Mouse (Mus musculus): ENCODE results near the gene Nek9. TPM values are rescaled to one million over a fixed set of nuclear protein-coding genes. Genes with fewer than 3 reads are reported as not detected.
A peak's percentile ranks its signal among the peaks of the same experiment; 100 is the strongest.

The Nek9 gene
- total RNA-seq, 1 experiment from 2014 or later, result 31.6 TPM

DNA sequence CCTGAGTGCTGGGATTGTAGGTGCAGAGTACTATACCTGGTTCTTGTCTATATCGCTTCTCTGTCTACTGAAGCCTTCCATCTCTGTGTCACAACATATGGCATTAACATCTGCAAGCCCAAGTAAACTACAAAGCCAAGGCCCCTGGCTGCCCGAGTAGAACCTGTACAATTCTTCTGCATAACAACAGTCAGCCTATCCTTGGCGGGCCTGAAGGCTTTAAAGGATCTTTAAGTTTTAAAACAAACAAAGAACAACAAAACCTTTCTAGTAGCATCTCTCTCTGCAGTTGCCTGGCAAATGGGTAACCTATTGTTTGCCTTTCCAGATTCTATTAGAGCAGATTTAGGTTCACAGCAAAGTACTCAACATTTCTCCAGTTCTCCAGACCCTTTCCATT is 14.9 kb upstream of the Nek9 start:
- ATAC-seq (replicated peaks in 1 of 2; ENCODE audit: insufficient read depth in 1 of 2, low FRiP score in 2 of 2, low TSS enrichment in 1 of 2, low read depth in 1 of 2, poor library complexity in 2 of 2, severe bottlenecking in 2 of 2), result no peak

DNA sequence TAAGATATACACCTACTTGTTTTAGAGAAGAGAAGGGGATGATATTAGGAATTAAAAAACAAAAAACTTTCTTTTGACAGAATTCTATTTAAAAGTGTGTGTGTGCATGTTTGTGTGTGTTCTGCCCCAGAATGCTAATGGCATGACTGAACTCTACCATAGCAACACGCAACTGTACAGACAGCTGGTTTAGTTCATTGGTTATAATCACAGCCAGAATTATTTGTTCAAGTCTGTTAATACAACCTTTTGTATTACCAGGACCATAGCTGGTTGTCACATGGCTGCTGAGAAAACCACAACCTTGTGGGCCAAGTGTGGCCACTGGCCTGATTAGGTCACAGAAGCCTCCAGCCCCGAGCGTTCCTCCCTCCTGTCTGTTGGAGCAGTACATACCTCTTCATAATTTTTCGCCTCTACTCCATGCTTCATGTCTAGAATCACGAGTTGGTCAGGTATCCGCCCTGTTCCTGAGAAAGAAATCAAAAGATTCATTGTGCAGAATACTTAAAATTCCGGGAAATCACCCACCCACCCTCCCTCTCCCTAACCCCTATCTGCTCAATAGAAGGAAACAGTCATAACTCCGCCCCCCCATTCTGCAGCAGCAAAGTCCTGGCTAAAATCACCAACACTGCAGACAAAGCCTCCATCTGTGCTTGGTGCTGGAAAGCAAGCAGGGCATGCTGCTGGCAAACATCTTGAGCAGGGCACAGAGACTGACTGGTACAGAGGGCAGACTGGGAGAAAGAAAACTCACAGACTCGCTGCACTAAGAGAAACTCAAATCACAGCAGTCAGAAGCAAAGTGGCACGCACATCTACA is 11.5 kb upstream of the Nek9 start:
- no peak for ATAC-seq (replicated peaks in 1 of 2; ENCODE audit: insufficient read depth in 1 of 2, low FRiP score in 2 of 2, low TSS enrichment in 1 of 2, low read depth in 1 of 2, poor library complexity in 2 of 2, severe bottlenecking in 2 of 2)

- peak; percentile 42 to 66; a peak in 1 of 4 replicates for ATAC-seq (replicated peaks in 1 of 2; ENCODE audit: insufficient read depth in 1 of 2, low FRiP score in 2 of 2, low TSS enrichment in 1 of 2, low read depth in 1 of 2, poor library complexity in 2 of 2, severe bottlenecking in 2 of 2)
These were observed 9.2 kb upstream of the Nek9 start for GRCm38 (mm10) chr12:85348338-85348737.

DNA sequence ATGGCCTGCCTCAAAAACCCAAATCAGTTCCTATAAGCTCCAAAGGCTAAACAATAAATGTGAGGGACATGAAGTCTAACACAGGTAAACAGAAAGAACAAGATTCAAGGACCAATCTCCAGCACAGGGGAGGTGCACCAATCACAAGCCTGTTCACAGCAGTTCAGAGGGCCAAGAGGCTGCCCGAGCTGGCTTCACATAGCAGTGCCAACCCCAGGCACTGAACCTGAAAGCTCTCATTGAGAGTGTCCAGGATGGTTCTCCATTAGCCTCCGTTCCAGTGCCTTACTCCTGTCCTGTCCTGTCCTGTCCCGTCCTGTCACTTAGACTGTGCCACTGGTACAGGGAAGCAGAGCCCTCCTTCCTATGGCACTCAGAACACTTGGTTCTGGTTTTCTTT is 8.0 kb upstream of the Nek9 start:
- ATAC-seq (replicated peaks in 1 of 2; ENCODE audit: insufficient read depth in 1 of 2, low FRiP score in 2 of 2, low TSS enrichment in 1 of 2, low read depth in 1 of 2, poor library complexity in 2 of 2, severe bottlenecking in 2 of 2), result no peak

GRCm38 (mm10) chr12:85346374-85346773 is 7.2 kb upstream of the Nek9 start:
- peak; percentile 49; a peak in 2 of 4 replicates for ATAC-seq (replicated peaks in 1 of 2; ENCODE audit: insufficient read depth in 1 of 2, low FRiP score in 2 of 2, low TSS enrichment in 1 of 2, low read depth in 1 of 2, poor library complexity in 2 of 2, severe bottlenecking in 2 of 2)

DNA sequence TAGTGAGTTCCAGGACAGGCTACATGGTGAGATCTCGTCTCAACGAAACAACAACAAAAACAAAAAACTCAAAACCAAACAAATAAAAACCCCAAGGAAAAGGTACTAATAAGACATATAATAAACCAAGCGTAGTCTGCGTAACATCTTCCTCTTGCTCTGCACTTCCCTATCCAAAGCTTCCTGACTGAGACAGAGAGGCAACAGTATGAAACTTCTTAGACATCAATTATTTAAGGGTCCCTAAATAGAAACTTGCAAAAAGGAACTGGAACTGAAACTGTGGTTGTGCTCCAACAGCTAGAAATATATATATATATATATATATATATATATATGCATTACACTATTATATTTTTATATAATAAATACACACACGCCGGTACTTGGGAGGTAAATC is 6.4 kb upstream of the Nek9 start:
- no peak for ATAC-seq (replicated peaks in 1 of 2; ENCODE audit: insufficient read depth in 1 of 2, low FRiP score in 2 of 2, low TSS enrichment in 1 of 2, low read depth in 1 of 2, poor library complexity in 2 of 2, severe bottlenecking in 2 of 2)

DNA sequence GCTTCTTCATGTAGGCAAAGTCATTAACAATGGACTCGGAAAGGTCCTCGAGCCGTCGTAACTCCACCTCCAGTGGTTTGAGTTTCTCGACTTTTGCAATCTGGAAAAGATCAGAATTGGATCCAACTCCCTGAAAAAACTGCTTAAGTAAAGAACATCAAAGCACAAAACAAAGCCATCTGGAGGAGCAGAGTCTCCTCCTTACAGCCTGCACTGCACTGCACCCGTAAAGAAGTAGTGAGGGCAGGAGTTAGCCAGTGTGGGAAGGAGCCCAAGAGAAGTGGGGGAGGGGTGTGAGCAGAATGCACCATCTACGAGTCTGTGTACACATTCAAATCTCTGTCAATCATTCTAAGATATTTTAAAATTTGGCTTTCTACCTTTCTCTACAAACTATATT is 5.1 kb upstream of the Nek9 start:
- ATAC-seq (replicated peaks in 1 of 2; ENCODE audit: insufficient read depth in 1 of 2, low FRiP score in 2 of 2, low TSS enrichment in 1 of 2, low read depth in 1 of 2, poor library complexity in 2 of 2, severe bottlenecking in 2 of 2), result no peak

DNA sequence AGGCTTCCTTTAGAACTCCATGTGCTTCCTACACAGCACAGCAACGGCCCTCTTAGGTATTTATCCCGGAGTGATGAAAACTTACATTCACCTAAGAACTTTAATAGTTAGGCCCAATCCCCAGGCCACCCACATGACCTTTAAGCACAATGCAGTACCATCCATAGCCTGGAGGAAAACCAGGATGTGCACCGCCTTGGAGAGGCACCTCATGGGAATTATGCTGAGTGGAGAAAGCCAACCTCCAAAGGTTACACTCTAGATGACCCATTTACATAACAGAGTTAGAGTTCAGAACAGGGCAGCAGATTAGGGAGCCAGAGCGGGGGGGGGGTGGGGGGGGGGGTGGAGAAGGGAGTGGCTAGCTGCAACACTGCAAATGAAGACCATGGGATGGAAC is 3.1 kb upstream of the Nek9 start:
- ATAC-seq (replicated peaks in 1 of 2; ENCODE audit: insufficient read depth in 1 of 2, low FRiP score in 2 of 2, low TSS enrichment in 1 of 2, low read depth in 1 of 2, poor library complexity in 2 of 2, severe bottlenecking in 2 of 2), result no peak

- ATAC-seq (replicated peaks in 1 of 2; ENCODE audit: insufficient read depth in 1 of 2, low FRiP score in 2 of 2, low TSS enrichment in 1 of 2, low read depth in 1 of 2, poor library complexity in 2 of 2, severe bottlenecking in 2 of 2), result peak; percentile 41 to 43; a peak in 1 of 4 replicates
These were observed 2.0 kb upstream of the Nek9 start for GRCm38 (mm10) chr12:85341131-85341530.

- peak; percentile 50 to 59; a peak in 3 of 4 replicates for ATAC-seq (replicated peaks in 1 of 2; ENCODE audit: insufficient read depth in 1 of 2, low FRiP score in 2 of 2, low TSS enrichment in 1 of 2, low read depth in 1 of 2, poor library complexity in 2 of 2, severe bottlenecking in 2 of 2)
These were observed 785 bp upstream of the Nek9 start for GRCm38 (mm10) chr12:85339947-85340346.

- ATAC-seq (replicated peaks in 1 of 2; ENCODE audit: insufficient read depth in 1 of 2, low FRiP score in 2 of 2, low TSS enrichment in 1 of 2, low read depth in 1 of 2, poor library complexity in 2 of 2, severe bottlenecking in 2 of 2), result no peak; a peak in 1 of 4 replicates
These were observed 347 bp downstream of the Nek9 start for GRCm38 (mm10) chr12:85338815-85339214.

DNA sequence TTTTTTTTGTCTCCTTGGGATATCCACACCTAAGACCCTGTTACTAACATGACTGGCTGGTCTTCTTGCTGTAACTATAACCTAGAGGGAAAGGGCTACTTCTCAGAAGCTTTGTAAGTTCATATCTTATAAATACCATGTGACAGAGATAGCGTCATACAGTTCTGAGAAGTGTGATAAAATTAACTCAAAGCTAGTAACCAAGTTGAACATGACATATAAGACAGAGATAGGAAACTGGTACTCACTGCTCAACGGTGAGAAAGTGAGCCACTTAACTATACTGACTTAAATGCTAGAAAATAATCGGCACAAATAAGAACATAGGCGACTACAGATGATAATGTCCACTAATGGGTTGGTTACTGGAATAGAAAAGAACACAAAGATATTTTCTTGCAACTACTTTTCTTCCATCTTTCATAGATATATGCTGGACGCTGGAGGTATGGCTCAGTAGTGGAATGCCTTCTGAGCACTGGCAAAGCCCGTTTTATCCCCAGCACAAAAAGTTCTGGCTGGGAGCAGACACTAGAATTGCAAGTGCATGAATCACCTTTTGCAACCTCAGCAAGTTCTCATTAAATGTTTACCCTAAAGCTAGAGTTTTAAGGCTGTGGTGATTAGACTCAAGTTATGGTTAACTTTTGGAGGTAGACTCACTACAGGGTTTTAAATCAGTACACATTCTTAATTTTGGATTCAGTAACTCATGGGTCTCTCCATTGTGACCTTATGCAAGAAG is 1.4 kb downstream of the Nek9 start:
- no peak for ATAC-seq (replicated peaks in 1 of 2; ENCODE audit: insufficient read depth in 1 of 2, low FRiP score in 2 of 2, low TSS enrichment in 1 of 2, low read depth in 1 of 2, poor library complexity in 2 of 2, severe bottlenecking in 2 of 2)

- no peak for ATAC-seq (replicated peaks in 1 of 2; ENCODE audit: insufficient read depth in 1 of 2, low FRiP score in 2 of 2, low TSS enrichment in 1 of 2, low read depth in 1 of 2, poor library complexity in 2 of 2, severe bottlenecking in 2 of 2)
These were observed 9.0 kb downstream of the Nek9 start for GRCm38 (mm10) chr12:85330153-85330552.

- no peak for ATAC-seq (replicated peaks in 1 of 2; ENCODE audit: insufficient read depth in 1 of 2, low FRiP score in 2 of 2, low TSS enrichment in 1 of 2, low read depth in 1 of 2, poor library complexity in 2 of 2, severe bottlenecking in 2 of 2)
These were observed 30.5 kb downstream of the Nek9 start for GRCm38 (mm10) chr12:85308651-85309050.

DNA sequence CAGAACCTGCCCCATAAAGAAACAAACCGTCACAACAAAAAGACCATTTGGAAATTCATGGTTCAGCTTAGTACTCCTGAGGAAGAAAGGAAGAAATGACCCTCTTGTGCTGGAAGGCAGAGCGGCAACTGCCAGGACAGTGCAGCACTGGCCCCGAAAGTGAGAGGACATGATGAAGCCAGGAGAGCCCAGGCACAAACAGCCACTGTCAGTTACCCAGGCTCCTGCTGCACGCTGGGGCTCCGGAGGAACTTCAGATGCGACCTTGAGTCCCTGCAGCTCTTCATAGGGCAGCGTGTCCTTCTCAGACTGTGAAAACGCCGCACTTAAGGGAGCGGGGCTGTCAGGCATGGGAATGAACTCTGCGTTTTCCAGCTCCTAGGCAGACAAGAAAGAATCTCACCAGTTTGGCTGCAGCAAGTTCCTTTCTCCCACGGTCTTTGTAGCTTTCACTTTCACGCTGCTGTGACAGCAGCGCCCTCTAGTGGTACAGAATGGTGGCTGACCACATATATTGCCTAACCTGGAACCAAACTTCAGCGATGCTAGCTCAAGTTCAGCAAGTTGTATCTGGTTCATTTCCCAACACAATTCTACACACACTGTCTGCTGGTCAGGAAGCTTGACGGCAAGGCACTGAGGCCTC is 33.8 kb downstream of the Nek9 start:
- peak; percentile 84 to 89 for ATAC-seq (replicated peaks in 1 of 2; ENCODE audit: insufficient read depth in 1 of 2, low FRiP score in 2 of 2, low TSS enrichment in 1 of 2, low read depth in 1 of 2, poor library complexity in 2 of 2, severe bottlenecking in 2 of 2)

GRCm38 (mm10) chr12:85304725-85305124 is 34.4 kb downstream of the Nek9 start:
- ATAC-seq (replicated peaks in 1 of 2; ENCODE audit: insufficient read depth in 1 of 2, low FRiP score in 2 of 2, low TSS enrichment in 1 of 2, low read depth in 1 of 2, poor library complexity in 2 of 2, severe bottlenecking in 2 of 2), result peak; percentile 35 to 47; a peak in 3 of 4 replicates

DNA sequence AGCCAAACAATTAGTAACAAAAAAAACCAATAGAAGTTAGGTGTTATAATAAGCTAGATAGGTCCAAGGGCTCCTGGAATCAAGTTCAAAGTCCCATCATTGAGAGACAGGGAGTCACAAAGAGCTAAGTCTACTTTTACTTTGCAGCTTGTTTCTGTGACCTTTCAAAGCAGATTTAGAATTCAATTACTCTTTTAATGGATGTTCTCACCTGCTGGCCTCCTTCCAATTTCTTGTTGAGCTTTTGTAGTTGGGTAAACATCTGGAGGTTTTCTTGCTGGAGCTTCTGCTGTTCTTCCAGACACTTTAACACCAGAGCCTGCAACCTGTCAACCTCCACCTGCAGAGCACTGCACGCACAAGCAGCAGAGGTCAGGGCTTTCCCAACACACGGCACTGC is 35.9 kb downstream of the Nek9 start:
- no peak for ATAC-seq (replicated peaks in 1 of 2; ENCODE audit: insufficient read depth in 1 of 2, low FRiP score in 2 of 2, low TSS enrichment in 1 of 2, low read depth in 1 of 2, poor library complexity in 2 of 2, severe bottlenecking in 2 of 2)

DNA sequence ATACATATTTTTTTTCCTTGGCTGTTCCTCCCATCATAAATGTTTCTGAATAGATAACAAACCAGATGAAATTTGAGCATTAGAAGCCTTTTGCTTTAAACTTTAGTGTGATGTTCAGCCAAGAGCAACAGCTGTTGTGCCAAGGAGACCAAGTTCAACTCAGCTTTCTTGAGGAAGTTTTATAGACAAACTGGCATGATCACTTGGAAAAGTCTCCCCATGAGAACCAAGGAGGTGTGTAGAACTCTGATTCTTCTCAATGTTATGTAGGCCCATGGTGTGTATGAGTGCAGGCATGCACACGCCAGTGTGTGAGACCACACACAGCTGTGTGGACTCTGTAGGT is 40.4 kb downstream of the Nek9 start:
- no peak for ATAC-seq (replicated peaks in 1 of 2; ENCODE audit: insufficient read depth in 1 of 2, low FRiP score in 2 of 2, low TSS enrichment in 1 of 2, low read depth in 1 of 2, poor library complexity in 2 of 2, severe bottlenecking in 2 of 2)

Data from hematopoietic stem cell, adult 5-6 weeks (primary cell).